Mouse (Mus musculus) liver (tissue): Measurements from ENCODE around the gene Olfr1377.
"Not testable (repeated sequence)": the region's sequence is repeated elsewhere in the genome, so short reads cannot be mapped to it uniquely, and the experiment has no call there.

Experiments
- DNase-seq: peaks from one replicate; pipeline ENCODE4 v3.0.0-alpha.2; 2020; ENCODE audit warnings: mixed read lengths

Olfr1377 gene

DNA sequence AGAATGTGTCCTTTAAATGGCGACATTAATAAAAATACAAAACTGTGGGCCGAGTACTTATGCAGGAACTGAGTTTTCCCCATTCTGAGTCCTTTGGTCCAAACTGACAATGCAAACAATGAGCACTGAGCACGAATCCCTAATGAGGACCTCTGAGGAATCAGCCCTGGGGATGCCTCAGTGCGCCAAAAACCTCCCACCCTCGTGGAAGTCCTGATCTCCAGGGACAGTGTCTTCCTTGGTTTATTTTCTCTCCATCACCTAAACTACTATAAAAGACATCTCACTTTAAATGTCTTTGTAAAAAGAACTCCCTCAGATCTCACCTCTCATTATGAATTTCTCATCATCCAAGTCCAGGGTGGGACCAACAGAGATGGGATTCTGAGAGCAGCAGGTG lies at the start of gene Olfr1377:
Gene Olfr1377, plus strand, starts transcription at position 301 of the 400 bp plus-strand sequence.
- DNase-seq: no peak

DNA sequence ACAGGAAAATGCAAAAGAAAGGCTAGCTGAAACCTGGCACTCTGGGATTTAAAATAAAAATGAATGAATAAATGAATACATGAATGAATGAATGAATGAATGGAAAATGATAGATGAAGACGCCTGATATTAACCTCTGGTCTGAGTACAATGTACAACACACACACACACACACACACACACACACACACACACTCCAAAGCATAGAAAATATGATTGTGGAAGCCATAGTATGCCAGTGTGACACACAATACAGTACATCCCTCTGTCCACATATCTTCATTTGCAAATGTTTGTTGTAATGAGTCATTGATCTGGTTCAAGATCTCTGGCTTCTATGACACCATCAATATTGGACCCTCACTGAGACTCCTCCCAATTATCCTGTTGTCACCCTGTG lies 49.7 kb upstream of the Olfr1377 start:
- DNase-seq: no peak

- no peak for DNase-seq
Measured at GRCm38 (mm10) chr11:50938435-50938834, 43.3 kb upstream of the Olfr1377 start.

DNA sequence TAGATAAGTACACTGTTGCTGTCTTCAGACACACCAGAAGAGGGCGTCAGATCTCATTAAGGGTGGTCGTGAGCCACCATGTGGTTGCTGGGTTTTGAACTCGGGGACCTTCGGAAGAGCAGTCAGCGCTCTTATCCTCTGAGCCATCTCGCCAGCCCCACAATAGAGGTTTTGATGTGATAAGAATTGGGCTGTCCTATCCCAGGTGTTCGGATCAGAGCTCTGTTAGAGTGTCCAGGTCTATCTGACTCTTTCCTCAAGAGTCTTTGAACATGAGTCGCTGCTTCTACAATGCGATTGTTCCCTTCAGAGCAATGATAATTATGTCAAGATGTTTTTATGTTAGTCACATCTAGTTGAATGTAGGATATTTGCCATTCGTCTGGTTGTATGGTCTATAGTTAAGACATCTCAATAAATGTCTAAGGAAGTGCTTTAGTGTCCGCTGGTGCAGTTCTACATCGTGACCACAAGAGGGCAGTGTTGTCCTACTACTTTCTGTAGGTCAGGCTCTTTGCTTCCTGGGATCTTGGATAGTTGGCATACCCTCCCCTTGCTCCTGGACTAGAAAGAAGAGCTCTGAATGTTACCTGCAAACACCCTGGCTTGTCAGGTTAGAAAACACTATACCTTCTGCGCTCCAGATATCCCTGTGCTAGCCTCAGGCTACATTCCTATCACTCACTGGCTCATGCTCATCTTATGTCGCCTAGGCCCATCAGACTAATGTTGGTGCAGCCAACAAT lies 42.0 kb upstream of the Olfr1377 start:
- DNase-seq: no peak

- no peak for DNase-seq
Measured at GRCm38 (mm10) chr11:50942386-50942785, 39.4 kb upstream of the Olfr1377 start.

DNA sequence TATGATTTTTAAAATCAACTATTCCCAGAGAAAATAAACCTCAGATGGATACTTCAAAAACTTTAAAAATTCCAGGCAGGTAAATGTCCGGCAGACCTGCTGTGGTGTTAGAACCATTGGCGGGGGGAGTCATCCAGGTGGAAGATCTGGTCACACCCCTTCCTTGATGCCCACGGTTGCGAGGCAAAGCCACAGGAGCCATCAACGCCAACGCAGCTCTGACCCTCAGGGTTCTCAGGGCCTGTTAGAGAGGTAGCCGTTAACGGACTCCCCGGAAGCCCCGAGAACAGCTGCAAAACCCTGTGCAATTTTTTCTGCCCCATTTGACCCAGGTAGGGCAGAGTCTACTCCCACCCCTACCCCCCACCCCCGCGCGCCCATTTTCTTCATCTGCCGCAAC lies 38.3 kb upstream of the Olfr1377 start, which contains the start of gene 4933414I15Rik:
Gene 4933414I15Rik, minus strand, starts transcription at position 260 of the 400 bp plus-strand sequence.
- no peak for DNase-seq

DNA sequence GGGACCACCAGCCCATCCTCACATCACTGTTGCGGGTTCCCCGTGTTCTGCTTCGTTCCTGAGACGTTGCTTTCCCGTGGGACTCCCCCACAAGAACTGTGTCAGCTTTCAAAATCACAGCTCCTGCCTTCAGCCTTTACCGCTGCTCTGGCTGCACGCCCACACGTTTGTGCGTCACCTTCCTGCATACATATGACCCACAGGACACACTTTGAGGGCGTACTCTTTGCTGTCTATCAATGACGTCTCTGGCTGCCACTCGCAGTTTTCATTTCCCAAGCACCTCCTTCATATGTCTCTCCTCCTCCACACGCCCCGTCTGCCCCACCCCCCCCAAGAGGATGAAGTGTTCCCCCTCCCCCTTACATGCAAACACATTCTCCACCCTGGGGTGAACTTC lies 29.5 kb upstream of the Olfr1377 start:
- no peak for DNase-seq

DNA sequence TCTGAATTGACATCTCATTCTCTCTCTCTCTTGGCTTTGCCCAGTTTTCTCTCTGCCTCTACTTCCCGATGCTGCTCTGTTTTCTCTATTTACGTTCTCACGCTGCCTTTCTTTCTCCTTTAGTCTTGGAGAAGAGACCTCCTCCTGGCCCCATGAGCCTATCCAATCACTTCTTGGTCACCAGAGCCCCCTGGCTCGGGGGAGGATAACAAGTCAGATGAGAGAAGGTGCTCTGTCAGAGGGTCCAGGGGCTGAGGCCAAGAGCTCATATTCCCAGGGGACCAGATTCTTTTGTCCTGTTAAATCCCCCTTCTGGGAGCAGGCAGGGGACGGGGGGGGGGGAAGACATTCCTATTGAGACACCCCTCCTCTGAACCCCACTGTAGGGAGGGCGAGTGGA lies 28.1 kb upstream of the Olfr1377 start, which contains the start of gene Prop1:
Gene Prop1, minus strand, starts transcription at position 101 of the 400 bp plus-strand sequence.
- DNase-seq: no peak

DNA sequence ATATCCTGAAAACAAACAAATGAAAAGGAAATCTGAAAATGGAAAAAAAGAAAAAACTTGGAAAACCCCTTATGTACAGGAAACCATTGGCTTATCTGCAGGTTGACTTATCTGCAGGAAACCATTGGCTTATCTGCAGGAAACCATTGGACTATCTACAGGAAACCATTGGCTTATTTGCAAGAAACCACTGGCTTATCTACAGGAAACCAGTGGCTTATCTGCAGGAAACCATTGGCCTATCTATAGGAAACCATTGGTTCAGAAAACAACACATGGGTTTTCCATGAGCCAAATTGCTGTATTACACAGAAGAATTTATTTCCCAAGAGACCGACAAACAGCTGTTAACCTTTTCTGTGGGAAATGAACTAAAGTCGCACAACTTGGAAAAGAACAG lies 16.9 kb upstream of the Olfr1377 start:
- no peak for DNase-seq

DNA sequence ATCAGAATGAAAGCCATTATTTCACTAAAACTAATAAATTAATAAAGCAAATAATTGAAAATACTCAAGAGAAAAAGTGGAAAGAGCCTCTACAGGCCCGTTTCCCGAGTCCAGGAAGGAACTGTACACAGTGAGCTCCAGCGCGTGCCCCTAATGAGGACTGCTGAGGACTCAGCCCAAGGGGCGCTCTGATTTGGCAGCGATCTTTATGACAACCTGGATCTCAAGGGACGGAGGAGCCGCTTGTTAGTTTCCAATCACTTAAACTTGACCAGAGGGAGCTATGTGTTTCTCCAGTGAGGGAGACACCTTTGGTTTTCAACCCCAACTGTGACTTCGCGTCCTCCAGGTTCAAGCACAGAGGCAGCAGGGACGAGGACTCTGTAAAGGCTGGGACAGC lies 15.5 kb upstream of the Olfr1377 start, which contains the start of gene Olfr1378:
Gene Olfr1378, plus strand, starts transcription at position 301 of the 400 bp plus-strand sequence.
- no peak for DNase-seq

GRCm38 (mm10) chr11:50977216-50977615 lies 4.6 kb upstream of the Olfr1377 start:
- peak; percentile 17 for DNase-seq

DNA sequence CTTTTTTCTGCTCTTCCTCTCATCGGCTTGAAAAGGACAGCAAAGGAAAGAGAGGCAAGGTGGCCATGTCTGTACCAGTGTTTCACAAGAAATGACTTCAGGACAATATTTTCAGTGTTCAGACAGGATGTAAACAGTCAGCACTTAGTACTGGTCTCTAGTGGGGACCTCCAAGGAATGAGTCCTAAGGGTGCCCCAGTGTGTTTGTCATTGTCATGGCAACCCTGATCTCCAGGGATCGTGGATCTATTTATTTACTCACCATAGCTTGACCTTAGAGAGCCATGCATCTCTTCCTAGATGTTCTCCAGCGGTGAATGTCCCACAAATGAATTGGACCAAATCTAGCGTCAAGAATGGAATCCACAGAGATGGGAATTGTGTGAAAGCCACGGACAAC lies 21.5 kb downstream of the Olfr1377 start, which contains the start of gene Olfr51:
Gene Olfr51, plus strand, starts transcription at position 301 of the 400 bp plus-strand sequence.
- DNase-seq: no peak

GRCm38 (mm10) chr11:51011821-51012220 lies 30.1 kb downstream of the Olfr1377 start:
- peak; percentile 15 for DNase-seq

DNA sequence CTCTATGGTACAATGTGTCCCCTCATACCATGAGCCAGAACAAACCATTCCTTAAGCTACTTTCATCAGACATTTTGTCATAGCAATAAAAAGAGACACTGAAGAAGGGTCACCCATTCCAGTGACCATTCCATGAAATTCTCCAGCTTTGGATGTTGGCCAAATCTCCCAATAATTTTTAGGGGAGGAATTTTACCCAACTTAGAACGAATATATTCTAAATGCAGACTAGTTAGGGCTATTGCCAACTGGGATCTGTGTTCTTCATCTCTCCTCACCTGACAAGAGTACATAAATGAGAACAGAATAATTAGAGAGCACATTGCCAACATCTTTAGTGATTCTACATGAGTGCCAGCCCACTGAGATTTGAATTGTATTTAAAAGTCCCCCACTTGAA lies 32.2 kb downstream of the Olfr1377 start, which contains the start of gene Olfr54:
Gene Olfr54, plus strand, starts transcription at position 301 of the 400 bp plus-strand sequence.
- no peak for DNase-seq

DNA sequence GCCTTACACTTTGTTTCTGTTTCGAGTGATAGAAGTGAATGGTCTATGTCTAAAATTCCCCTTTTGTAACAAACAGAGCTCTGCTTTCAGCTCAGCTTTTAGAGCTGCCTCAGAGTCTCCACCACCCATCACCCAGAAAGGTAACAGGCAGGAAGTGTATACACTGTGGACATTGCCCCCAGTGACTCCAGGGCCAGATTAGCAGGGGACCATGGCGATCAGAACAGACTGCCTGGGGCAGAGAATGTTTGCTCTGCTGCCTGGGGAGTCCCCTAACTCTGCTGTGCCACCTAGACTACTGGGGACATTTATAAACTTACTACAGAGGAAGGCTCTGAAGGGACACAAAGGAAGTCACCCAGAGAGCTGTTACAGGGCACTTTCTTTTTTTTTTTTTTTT lies 34.6 kb downstream of the Olfr1377 start:
- peak; percentile 35 for DNase-seq

- DNase-seq: not testable (repeated sequence)
Measured at GRCm38 (mm10) chr11:51026811-51027210, 45.0 kb downstream of the Olfr1377 start.

DNA sequence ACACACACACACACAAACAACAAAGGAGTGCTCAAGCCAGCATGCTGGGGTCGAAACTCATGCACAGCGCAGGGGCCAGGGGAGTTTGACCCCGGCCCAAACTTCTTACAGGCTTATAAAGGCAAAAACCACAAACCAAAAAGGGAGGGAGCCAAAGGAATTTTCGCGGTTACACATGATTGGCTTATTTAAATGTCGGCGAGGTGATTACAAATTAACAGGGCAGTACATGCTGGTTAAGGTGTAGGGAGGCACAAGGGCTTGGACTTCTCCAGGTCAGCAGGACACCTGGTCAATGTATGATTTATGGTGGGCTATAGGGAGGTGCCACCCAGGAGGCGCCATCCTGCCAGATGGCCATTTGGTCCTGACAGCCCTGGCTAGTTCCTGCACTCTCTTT lies 47.6 kb downstream of the Olfr1377 start:
- not testable (repeated sequence) for DNase-seq

DNA sequence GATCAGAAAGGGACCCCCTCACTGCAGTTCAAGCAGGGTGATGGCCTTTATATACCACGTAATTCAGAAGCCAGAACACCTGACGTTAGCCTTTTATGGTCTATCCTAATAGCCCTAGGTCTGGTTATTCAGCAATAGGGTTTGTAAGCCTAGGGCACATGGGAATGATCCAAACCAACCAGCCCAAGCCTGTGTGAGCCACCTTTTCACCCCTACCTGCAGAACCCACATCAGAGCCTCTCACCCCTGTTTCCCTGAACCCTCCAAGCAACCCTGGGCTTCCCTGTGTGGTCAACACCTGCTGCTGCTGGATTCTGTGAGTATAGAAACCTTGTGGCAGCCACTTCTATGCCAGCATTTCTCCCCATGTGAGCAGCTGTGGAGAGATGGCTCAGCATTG lies 48.5 kb downstream of the Olfr1377 start:
- DNase-seq: no peak

- no peak for DNase-seq
Measured at GRCm38 (mm10) chr11:51032851-51033250, 51.1 kb downstream of the Olfr1377 start.

GRCm38 (mm10) chr11:51034141-51034540 lies 52.4 kb downstream of the Olfr1377 start:
- DNase-seq: not testable (repeated sequence)

DNA sequence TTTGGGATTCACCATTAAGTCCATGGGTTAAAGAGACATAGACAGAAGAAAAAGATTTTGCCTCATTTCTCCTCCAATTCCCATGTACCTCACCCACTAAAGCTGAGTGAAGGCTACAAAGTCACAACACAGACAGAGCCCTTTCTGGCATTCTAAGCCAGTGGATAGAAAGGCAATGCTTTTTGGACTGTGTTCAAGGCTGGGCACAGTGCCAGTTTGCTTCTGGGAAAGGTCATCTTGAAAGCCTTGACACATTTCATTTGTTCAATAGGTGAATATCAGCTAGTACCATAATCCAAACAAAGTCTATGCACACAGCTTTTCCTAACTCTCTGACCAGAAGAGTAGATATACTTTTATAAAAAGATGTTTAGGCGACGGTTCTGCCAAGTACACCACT lies 54.2 kb downstream of the Olfr1377 start:
- DNase-seq: no peak
